Mouse (Mus musculus) limb, embryonic 15.5 days (tissue): ENCODE results near the gene Olfr1462. TPM values are rescaled to one million over a fixed set of nuclear protein-coding genes. Genes with fewer than 3 reads are reported as not detected.

ENCODE experiments used
- ATAC-seq: fragments of 200-750 bp; cut with Nextera tagmentation; 2 replicates; pipeline ENCODE4 v1.8.0; 2017; ENCODE audit warnings: low read depth, moderate TSS enrichment; ENCODE audit not compliant: insufficient number of reproducible peaks, low FRiP score, low TSS enrichment
- H3K27ac ChIP-seq: fragments of 300-500 bp; sonication (generic); 2 replicates; pipeline ENCODE4 v1.5.1; 2015; ENCODE audit warnings: moderate library complexity, mild to moderate bottlenecking, inconsistent platforms
- H3K27me3 ChIP-seq: fragments of 300-500 bp; sonication (generic); 2 replicates; pipeline ENCODE4 v1.6.1; 2015; ENCODE audit warnings: inconsistent platforms
- H3K36me3 ChIP-seq: fragments of 300-500 bp; sonication (generic); 2 replicates; pipeline ENCODE4 v1.6.1; 2015; ENCODE audit warnings: inconsistent platforms
- H3K4me1 ChIP-seq: fragments of 300-500 bp; sonication (generic); 2 replicates; pipeline ENCODE4 v1.6.1; 2015; ENCODE audit warnings: inconsistent platforms
- H3K4me2 ChIP-seq: fragments of 300-500 bp; sonication (generic); 2 replicates; pipeline ENCODE4 v1.6.1; 2015; ENCODE audit warnings: mild to moderate bottlenecking, inconsistent platforms
- H3K4me3 ChIP-seq: fragments of 300-500 bp; sonication (generic); 2 replicates; pipeline ENCODE4 v1.5.1; 2015; ENCODE audit warnings: mild to moderate bottlenecking, inconsistent platforms
- H3K9ac ChIP-seq: fragments of 300-500 bp; sonication (generic); 2 replicates; pipeline ENCODE4 v1.6.1; 2015; ENCODE audit warnings: inconsistent platforms
- H3K9me3 ChIP-seq: fragments of 300-500 bp; sonication (generic); 2 replicates; pipeline ENCODE4 v1.6.1; 2016; ENCODE audit warnings: inconsistent platforms
- WGBS: fragments of 180-500 bp; shearing (Covaris S2); methylation state at CpG from one replicate; pipeline ENCODE4 v1.1.7; 2015; 5-methylcytosine and 5-hydroxymethylcytosine counted together
- polyA plus RNA-seq: library from polyadenylated mRNA; unstranded; fragments of >200 nt; fragmentation: Nextera tagmentation; extraction: Ambion mirVana; gene quantifications from 2 replicates; pipeline ENCODE4 v1.2.1, GENCODE M21; 2015

The Olfr1462 gene
- not detected in 2 replicates for polyA plus RNA-seq

DNA sequence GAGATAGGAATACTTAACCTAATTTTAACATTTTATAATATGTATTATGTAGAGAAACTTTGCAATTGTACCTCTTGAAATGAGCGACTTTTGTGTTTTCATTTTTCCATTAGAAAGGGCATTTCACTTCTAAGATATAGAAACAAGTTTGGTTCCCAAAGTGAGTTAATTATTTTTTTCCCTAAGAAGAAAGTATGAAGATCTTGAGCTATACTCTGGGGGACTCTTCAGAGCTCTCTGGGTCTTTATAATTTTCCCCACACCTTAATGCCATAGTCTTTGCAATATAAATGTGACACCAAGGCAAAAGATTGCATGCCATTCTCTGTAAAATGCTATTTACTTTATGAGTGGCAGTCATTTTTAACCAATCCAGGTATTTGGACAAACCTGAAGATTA lies at the start of gene Olfr1462:
Gene Olfr1462 (plus strand): TSS at position 301 of the 400 bp plus-strand sequence.
- ATAC-seq: no peak
- WGBS: 90% methylated on average over 1 of the region's 1 CpGs

GRCm38 (mm10) chr19:13149449-13149848 lies 36.1 kb upstream of the Olfr1462 start, which contains the start of gene Olfr1459:
Gene Olfr1459 (minus strand): TSS chr19:13149549.
- Histone ChIP-seq H3K9ac (no peak within 1 kb of the TSS), H3K36me3 (no peaks in the 10 kb centered on the region), H3K9me3 (no peaks in the 10 kb centered on the region), H3K4me2 (no peak within 1 kb of the TSS), H3K27me3 (no peaks in the 10 kb centered on the region), H3K4me3 (no peak within 1 kb of the TSS), H3K27ac (no peak within 1 kb of the TSS), H3K4me1 (no peaks in the 10 kb centered on the region)
- WGBS: 68% methylated on average over 1 of the region's 1 CpGs
- no peak for ATAC-seq

More for the DNA sequence above, at the start of gene Olfr1462:
- Histone ChIP-seq H3K27ac (no peak within 1 kb of the TSS), H3K4me2 (no peak within 1 kb of the TSS), H3K27me3 (no peaks in the 10 kb centered on the region), H3K36me3 (no peaks in the 10 kb centered on the region), H3K4me1 (no peaks in the 10 kb centered on the region), H3K9me3 (no peaks in the 10 kb centered on the region), H3K4me3 (no peak within 1 kb of the TSS), H3K9ac (no peak within 1 kb of the TSS)

DNA sequence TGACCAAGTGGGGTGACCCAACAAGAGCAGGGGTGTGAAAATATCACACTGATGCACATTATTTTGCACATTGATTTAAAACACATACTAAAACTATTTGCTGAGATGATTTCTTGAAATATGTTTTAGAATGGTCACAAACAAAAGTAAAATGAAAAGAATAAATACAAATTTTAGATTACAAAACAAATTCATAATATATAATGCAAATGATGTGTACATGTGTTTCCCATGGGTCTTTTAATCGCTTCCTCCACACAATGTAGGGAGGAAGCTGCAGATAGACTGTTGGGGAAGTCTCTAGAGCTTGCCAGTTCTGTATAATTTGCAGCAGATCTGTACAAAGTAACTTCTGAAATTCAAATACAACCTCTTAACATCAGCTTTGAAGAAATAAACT lies 22.8 kb upstream of the Olfr1462 start, which contains the start of gene Olfr1461:
Gene Olfr1461 (plus strand): TSS at position 301 of the 400 bp plus-strand sequence.
- Histone ChIP-seq H3K9ac (no peak within 1 kb of the TSS), H3K4me1 (no peaks in the 10 kb centered on the region), H3K27ac (no peak within 1 kb of the TSS), H3K9me3 (no peaks in the 10 kb centered on the region), H3K4me2 (no peak within 1 kb of the TSS), H3K27me3 (no peaks in the 10 kb centered on the region), H3K36me3 (no peaks in the 10 kb centered on the region), H3K4me3 (no peak within 1 kb of the TSS)
- no peak for ATAC-seq
- WGBS: 63% methylated on average over 1 of the region's 1 CpGs

- Histone ChIP-seq H3K4me3 (no peak overlapping the region), H3K4me2 (no peak overlapping the region), H3K4me1 (no peaks in the 10 kb centered on the region), H3K9ac (no peak overlapping the region), H3K27ac (no peak overlapping the region), H3K27me3 (no peaks in the 10 kb centered on the region), H3K36me3 (no peaks in the 10 kb centered on the region), H3K9me3 (0 out of 2 replicates have a peak, but pooled peaks cover 3% of the 10 kb centered on the region)
- WGBS: 84% methylated on average over 11 of the region's 11 CpGs
- ATAC-seq: no peak
Measured at GRCm38 (mm10) chr19:13221666-13222065, 36.1 kb downstream of the Olfr1462 start.

GRCm38 (mm10) chr19:13231028-13231427 lies 45.5 kb downstream of the Olfr1462 start, which contains the start of gene Olfr1463:
Gene Olfr1463 (plus strand): TSS chr19:13231328.
- ATAC-seq: no peak
- H3K9ac ChIP-seq: no peak within 1 kb of the TSS
- H3K36me3 ChIP-seq: no peaks in the 10 kb centered on the region

More at GRCm38 (mm10) chr19:13231028-13231427, 45.5 kb downstream of the Olfr1462 start, which contains the start of gene Olfr1463:
- H3K27me3 ChIP-seq: no peaks in the 10 kb centered on the region
- no peak within 1 kb of the TSS for H3K4me3 ChIP-seq
- no peak within 1 kb of the TSS for H3K4me2 ChIP-seq
- H3K27ac ChIP-seq: no peak within 1 kb of the TSS
- no peaks in the 10 kb centered on the region for H3K4me1 ChIP-seq
- no peaks in the 10 kb centered on the region for H3K9me3 ChIP-seq

Other genes with a start within 250 kb of the Olfr1462 start
- gene Olfr1450, start 235.5 kb upstream of the Olfr1462 start, polyA plus RNA-seq: not detected in 2 replicates
- gene Olfr1451, start 190.7 kb upstream of the Olfr1462 start, polyA plus RNA-seq: not detected in 2 replicates
- not detected in 2 replicates for gene Olfr1453, start 157.4 kb upstream of the Olfr1462 start, polyA plus RNA-seq
- gene Olfr1454, start 125.1 kb upstream of the Olfr1462 start, polyA plus RNA-seq: not detected in 2 replicates
- gene Olfr1457, start 87.8 kb upstream of the Olfr1462 start, polyA plus RNA-seq: not detected in 2 replicates
- not detected in 2 replicates for gene Olfr1458, start 79.0 kb upstream of the Olfr1462 start, polyA plus RNA-seq
- not detected in 2 replicates for gene Olfr1459, start 36.2 kb upstream of the Olfr1462 start, polyA plus RNA-seq
- gene Olfr1461, start 22.7 kb upstream of the Olfr1462 start, polyA plus RNA-seq: not detected in 2 replicates
- gene Olfr1463, start 45.6 kb downstream of the Olfr1462 start, polyA plus RNA-seq: not detected in 2 replicates
- gene Olfr1465, start 129.8 kb downstream of the Olfr1462 start, polyA plus RNA-seq: not detected in 2 replicates
- gene Olfr1466, start 153.1 kb downstream of the Olfr1462 start, polyA plus RNA-seq: not detected in 2 replicates
- gene Olfr1467, start 176.5 kb downstream of the Olfr1462 start, polyA plus RNA-seq: not detected in 2 replicates
- gene Olfr1469, start 222.1 kb downstream of the Olfr1462 start, polyA plus RNA-seq: not detected in 2 replicates